Mouse (Mus musculus) CH12.LX (cell line): Measurements from ENCODE around the gene Adam29. TPM values are rescaled to one million over a fixed set of nuclear protein-coding genes. Genes with fewer than 3 reads are reported as not detected.

Experiments used
- DNase-seq: peaks from one replicate; pipeline ENCODE4 v3.0.0-alpha.2; 2013; ENCODE audit errors: extremely low read depth
- H3K27ac ChIP-seq: 2 replicates; pipeline ENCODE4 v1.5.1; 2012; ENCODE audit warnings: low read depth, mild to moderate bottlenecking, control low read depth, moderate library complexity; ENCODE audit not compliant: insufficient read depth
- H3K27me3 ChIP-seq: replicated peaks from 2 replicates; pipeline ENCODE3; 2012; ENCODE audit warnings: inconsistent platforms
- H3K36me3 ChIP-seq, 2 experiments: replicated peaks in 1 of 2; 2 replicates each; pipeline versions ENCODE3 to v1.6.1; 2012; ENCODE audit warnings: inconsistent platforms in 1 of 2, low read length in 1 of 2, mild to moderate bottlenecking in 1 of 2, mixed read lengths in 1 of 2, moderate library complexity in 1 of 2; ENCODE audit not compliant: control insufficient read depth in 1 of 2, insufficient read depth in 1 of 2
- H3K4me1 ChIP-seq, 2 experiments: 2 replicates each; pipeline ENCODE4 v1.6.1; 2012; ENCODE audit warnings: inconsistent platforms in 1 of 2, moderate library complexity in 1 of 2; ENCODE audit not compliant: insufficient read depth in 2 of 2, control insufficient read depth in 1 of 2
- H3K4me2 ChIP-seq: 2 replicates; pipeline ENCODE4 v1.6.1; 2012; ENCODE audit warnings: low read depth, mild to moderate bottlenecking, control low read depth; ENCODE audit not compliant: poor library complexity, insufficient read depth, severe bottlenecking
- H3K4me3 ChIP-seq, 3 experiments: fragments of 150-350 bp in 1 of 3; sonication (generic) in 1 of 3; replicated peaks in 1 of 3; 2 replicates each; pipeline versions ENCODE3 to v1.5.1; 2011 to 2012; ENCODE audit warnings: low read depth in 2 of 3, low read length in 2 of 3, mild to moderate bottlenecking in 2 of 3, moderate library complexity in 2 of 3, control low read depth in 1 of 3, improper control_type of control experiment in 1 of 3, inconsistent platforms in 1 of 3, mixed read lengths in 1 of 3; ENCODE audit not compliant: poor library complexity in 1 of 3
- H3K79me2 ChIP-seq: replicated peaks from 2 replicates; pipeline ENCODE4 v1.6.1; 2012; ENCODE audit warnings: mild to moderate bottlenecking, moderate library complexity; ENCODE audit not compliant: control insufficient read depth, poor library complexity, insufficient read depth, severe bottlenecking; ENCODE audit errors: extremely low read depth
- H3K9ac ChIP-seq: 2 replicates; pipeline ENCODE4 v1.6.1; 2012; ENCODE audit warnings: low read depth, mild to moderate bottlenecking, control low read depth, moderate library complexity; ENCODE audit not compliant: insufficient read depth
- H3K9me3 ChIP-seq: replicated peaks from 2 replicates; pipeline ENCODE3; 2012; ENCODE audit warnings: low read length, inconsistent platforms, mixed read lengths
- CTCF ChIP-seq, 2 experiments: IDR thresholded peaks in 1 of 2; conservative IDR thresholded peaks in 1 of 2; 2 replicates each; pipeline ENCODE4 v1.5.1; 2011 to 2012; ENCODE audit warnings: low read depth in 2 of 2, low read length in 2 of 2, improper control_type of control experiment in 1 of 2, inconsistent platforms in 1 of 2, mild to moderate bottlenecking in 1 of 2, moderate library complexity in 1 of 2
- ELF1 ChIP-seq: IDR thresholded peaks from 2 replicates; pipeline ENCODE4 v1.6.1; 2014; ENCODE audit warnings: low read depth, mild to moderate bottlenecking, inconsistent platforms, low read length, improper control_type of control experiment
- HCFC1 ChIP-seq: IDR thresholded peaks from 2 replicates; pipeline ENCODE4 v1.6.1; 2012; ENCODE audit warnings: low read depth, mild to moderate bottlenecking, inconsistent platforms, low read length, improper control_type of control experiment
- JUND ChIP-seq: conservative IDR thresholded peaks from 2 replicates; pipeline ENCODE4 v1.6.1; 2011; ENCODE audit warnings: low read depth, low read length, improper control_type of control experiment
- KAT2A ChIP-seq: IDR thresholded peaks from 2 replicates; pipeline ENCODE4 v1.6.1; 2012; ENCODE audit warnings: low read length, improper control_type of control experiment, inconsistent platforms; ENCODE audit not compliant: insufficient replicate concordance
- NRF1 ChIP-seq: IDR thresholded peaks from 2 replicates; pipeline ENCODE4 v1.6.1; 2014; ENCODE audit warnings: low read depth, mild to moderate bottlenecking, inconsistent platforms, low read length, improper control_type of control experiment, moderate library complexity
- POLR2AphosphoS2 ChIP-seq: IDR thresholded peaks from 2 replicates; pipeline ENCODE4 v1.6.1; 2011; ENCODE audit warnings: low read depth, low read length, improper control_type of control experiment
- RCOR1 ChIP-seq: conservative IDR thresholded peaks from 2 replicates; pipeline ENCODE4 v1.6.1; 2012; ENCODE audit warnings: low read depth, mild to moderate bottlenecking, inconsistent platforms, low read length, improper control_type of control experiment
- SIN3A ChIP-seq: IDR thresholded peaks from 2 replicates; pipeline ENCODE4 v1.6.1; 2012; ENCODE audit warnings: low read length, improper control_type of control experiment, inconsistent platforms
- SMC3 ChIP-seq: IDR thresholded peaks from 2 replicates; pipeline ENCODE4 v1.6.1; 2011; ENCODE audit warnings: low read depth, low read length, improper control_type of control experiment
- USF1 ChIP-seq: IDR thresholded peaks from 2 replicates; pipeline ENCODE4 v1.6.1; 2014; ENCODE audit warnings: low read depth, mild to moderate bottlenecking, inconsistent platforms, low read length, improper control_type of control experiment
- ZKSCAN1 ChIP-seq: IDR thresholded peaks from 2 replicates; pipeline ENCODE4 v1.6.1; 2012; ENCODE audit warnings: low read depth, inconsistent platforms, low read length, improper control_type of control experiment, borderline replicate concordance
- dilution Hi-C: fragments of 300-500 bp; cut with MboI; formaldehyde crosslinking; loops from 2 replicates; pipeline ENCODE4 v1.14.3; 2020; ENCODE audit warnings: low sequenced_read_pairs; ENCODE audit not compliant: extremely low pct_unique_long_range_greater_than_20kb, extremely low pct_ligation_motif_present
- in situ Hi-C: fragments of 300-500 bp; cut with MboI; formaldehyde crosslinking; loops from 3 replicates; pipeline ENCODE4 v1.14.3; 2019; ENCODE audit warnings: low sequenced_read_pairs, low pct_ligation_motif_present, low pct_unique_long_range_greater_than_20kb, mixed read lengths
- polyA plus RNA-seq: library from polyadenylated mRNA; unstranded; fragments of >175 nt; gene quantifications from 2 replicates; pipeline ENCODE4 v1.2.1, GENCODE M21; 2012; ENCODE audit warnings: low read depth; ENCODE audit not compliant: insufficient read length
- total RNA-seq, 2 experiments: library from RNA; depleted of rRNA; stranded (reverse); fragments of 300-350 nt in 1 of 2; fragments of >200 nt in 1 of 2; gene quantifications; 2 replicates each; pipeline ENCODE4 v1.2.3; 2012 to 2014

The Adam29 gene
- total and polyA plus RNA-seq, 3 experiments, result not detected

DNA sequence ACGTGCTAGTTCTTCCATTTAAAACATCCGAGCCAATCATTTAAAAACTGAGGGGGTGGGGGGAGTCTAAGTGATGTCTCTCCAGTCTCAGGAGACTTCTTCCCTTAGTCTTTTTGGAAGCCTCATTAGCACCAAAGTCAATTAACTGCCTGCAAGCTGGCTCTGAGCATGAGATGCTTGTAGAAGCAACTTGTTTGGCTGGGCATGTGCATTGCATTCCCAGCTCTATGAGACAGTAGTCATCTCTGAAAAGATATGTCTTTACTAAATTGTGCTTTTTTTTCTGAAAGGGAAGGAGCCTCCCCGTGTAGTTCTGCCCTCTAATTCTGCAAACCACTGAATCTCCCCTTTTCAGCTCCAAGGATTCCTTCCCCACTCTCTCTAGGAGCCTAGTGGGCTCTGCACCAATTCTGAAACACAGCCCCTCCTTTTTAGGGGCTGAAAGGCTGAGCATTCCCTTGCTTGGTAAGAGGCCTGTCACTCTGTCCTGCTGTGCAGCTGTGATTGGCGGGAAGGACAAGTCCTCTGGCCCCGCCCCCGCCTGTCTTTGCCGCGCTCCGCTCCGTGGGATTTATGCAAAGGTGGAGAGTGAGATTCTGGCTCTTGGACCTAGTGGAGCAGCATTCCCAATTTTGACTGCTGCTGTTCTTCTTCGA lies 33.2 kb upstream of the Adam29 start, which contains the start of gene Glra3:
Glra3 (plus strand) TSS at position 591 of the 656 bp plus-strand sequence.
- peaks cover 20% of the 10 kb centered on the region for H3K9me3 ChIP-seq
- no peak for DNase-seq
- H3K27ac ChIP-seq, result no peak within 1 kb of the TSS
- H3K4me2 ChIP-seq, result no peak within 1 kb of the TSS
- in situ Hi-C loops (no loop called here), dilution Hi-C loops (no loop called here)
- TF ChIP-seq ZKSCAN1 (no peak), RCOR1 (no peak), ELF1 (no peak), USF1 (no peak), CTCF (conservative IDR thresholded peaks at IDR 0.05 in 1 of 2, IDR thresholded peaks at IDR 0.05 in 1 of 2; ENCODE audit: low read depth in 2 of 2, low read length in 2 of 2) (no peak), SIN3A (no peak), HCFC1 (no peak), JUND (no peak), KAT2A (no peak), POLR2AphosphoS2 (no peak), SMC3 (no peak), NRF1 (no peak)
- no peaks in the 10 kb centered on the region for H3K4me1 ChIP-seq
- no peaks in the 10 kb centered on the region for H3K36me3 ChIP-seq
- no peaks in the 10 kb centered on the region for H3K79me2 ChIP-seq
- H3K27me3 ChIP-seq, result no peaks in the 10 kb centered on the region
- no peak within 1 kb of the TSS for H3K4me3 ChIP-seq
- H3K9ac ChIP-seq, result no peak within 1 kb of the TSS

Other genes with a start within 250 kb of the Adam29 start
- not detected in 2 replicates for gene Glra3, start 33.5 kb upstream of the Adam29 start, total RNA-seq (2012; rRNA removed)
- gene Glra3, start 33.5 kb upstream of the Adam29 start, total RNA-seq (2014; rRNA removed), result not detected in 2 replicates
- gene Glra3, start 33.5 kb upstream of the Adam29 start, polyA plus RNA-seq, result not detected in 2 replicates